In genomic region chr5:31576539-31576975, GRCm38 (mm10) we compare ENCODE assay signal across 11 mouse cellular contexts. TPM values are rescaled to one million over a fixed set of nuclear protein-coding genes. Genes with fewer than 3 reads are reported as not detected.
DNase-seq lines count a peak whose midpoint lies in the region; ATAC-seq and TF ChIP-seq lines count a peak whose summit lies in the region.
"Had no signal": no experiment of that assay in that cellular context is flagged by ENCODE, and none has a peak within 500 bp of the region (broad histone marks: within the 10 kb centered on the region; RNA-seq: fewer than 3 reads in every experiment).

No protein-coding gene starts in this region.

- TF ChIP-seq CTCF in left cerebral cortex, adult 2 months (IDR thresholded peaks at IDR 0.05), result no peak

- no peak overlapping the region for H3K9ac ChIP-seq in heart, embryonic 12.5 days
- H3K9ac ChIP-seq: embryonic facial prominence, embryonic 15.5 days; limb, embryonic 12.5 days had no signal

- no peak overlapping the region for H3K4me3 ChIP-seq in heart, embryonic 12.5 days
- no peak overlapping the region for H3K4me3 ChIP-seq in left cerebral cortex, adult 2 months
- H3K4me3 ChIP-seq: embryonic facial prominence, embryonic 15.5 days; limb, embryonic 12.5 days had no signal

- intact Hi-C loops in heart, postnatal 10 days (cut with DNase I), result no loop called here
- intact Hi-C loops in left cerebral cortex, adult 2 months (cut with DNase I), result loop anchor here (1.0 to 10.0 kb wide), 3 partner anchors 15 to 461 kb away; no protein-coding TSS in a partner anchor

- H3K27ac ChIP-seq in heart, embryonic 12.5 days (ENCODE audit: poor library complexity, severe bottlenecking), result no peak overlapping the region
- H3K27ac ChIP-seq in left cerebral cortex, adult 2 months, result peak overlapping the region; percentile 53; the same call in 1 of the 2 replicates
- H3K27ac ChIP-seq: embryonic facial prominence, embryonic 15.5 days; limb, embryonic 12.5 days had no signal

- 71% methylated on average over 7 of the region's 7 CpGs for WGBS in heart, embryonic 12.5 days

- no peak overlapping the region for H3K4me2 ChIP-seq in heart, embryonic 12.5 days
- H3K4me2 ChIP-seq: embryonic facial prominence, embryonic 15.5 days; limb, embryonic 12.5 days had no signal

- no peak for DNase-seq in heart, postnatal 10 days
- peak; percentile 99 for DNase-seq in 3T3-L1 (ENCODE audit: low read depth, low spot score)
- DNase-seq in adrenal gland, postnatal 25 days, result peak; percentile 80
- peak; percentile 70 to 71 for DNase-seq in left cerebral cortex, adult 2 months (ENCODE audit: extremely low spot score in 1 of 2, low spot score in 2 of 2)
- no peak for DNase-seq in cerebellum, adult 11-12 months
- no peak for DNase-seq in retina, postnatal 1 day
- DNase-seq in layer of hippocampus, postnatal 14 days (ENCODE audit: low spot score in 2 of 2), result no peak

- no peaks in the 10 kb centered on the region for H3K36me3 ChIP-seq in heart, embryonic 12.5 days
- H3K36me3 ChIP-seq: embryonic facial prominence, embryonic 15.5 days; G1E; limb, embryonic 12.5 days had no signal

- H3K27me3 ChIP-seq in heart, embryonic 12.5 days (replicated peaks), result no peaks in the 10 kb centered on the region
- H3K27me3 ChIP-seq: embryonic facial prominence, embryonic 15.5 days; limb, embryonic 12.5 days had no signal

- peaks cover 7% of the 10 kb centered on the region for H3K4me1 ChIP-seq in heart, embryonic 12.5 days (replicated peaks)

- peak; percentile 51; the same call in 1 of the 2 replicates for ATAC-seq in heart, embryonic 12.5 days (ENCODE audit: insufficient number of reproducible peaks, low FRiP score)

- H3K9me3 ChIP-seq in heart, embryonic 12.5 days (replicated peaks), result no peaks in the 10 kb centered on the region
- H3K9me3 ChIP-seq: embryonic facial prominence, embryonic 15.5 days; G1E; limb, embryonic 12.5 days had no signal

RNA-seq across cellular contexts. Expression of gene Mrpl33, which starts 20.2 kb away (rescaled TPM):
- polyA plus RNA-seq in heart, embryonic 12.5 days (2016; fragmentation: Nextera tagmentation; extraction: Ambion mirVana), result 372 TPM in 2 replicates
- 100 to 1,000 TPM; 315 to 318 TPM for total RNA-seq in heart, postnatal 10 days (2021)
- 408 and 439 TPM in 2 replicates for total RNA-seq in adrenal gland, postnatal 25 days (2021)
- total RNA-seq in left cerebral cortex, adult 2 months (2021), result 10 to 100 TPM; 75.2 to 86.7 TPM
- 100 to 1,000 TPM; 109 to 114 TPM for total RNA-seq in layer of hippocampus, postnatal 14 days (2021)

RNA-seq across cellular contexts. Expression of gene Supt7l, which starts 49.0 kb away (rescaled TPM):
- polyA plus RNA-seq in heart, embryonic 12.5 days (2016; fragmentation: Nextera tagmentation; extraction: Ambion mirVana), result 18.2 and 20.4 TPM in 2 replicates
- 10 to 100 TPM; 15.8 to 16.1 TPM for total RNA-seq in heart, postnatal 10 days (2021)
- total RNA-seq in adrenal gland, postnatal 25 days (2021), result 16.3 and 23.0 TPM in 2 replicates
- total RNA-seq in left cerebral cortex, adult 2 months (2021), result 10 to 100 TPM; 16.3 to 18.4 TPM
- 10 to 100 TPM; 17.5 to 17.7 TPM for total RNA-seq in layer of hippocampus, postnatal 14 days (2021)

RNA-seq across cellular contexts. Expression of gene Slc4a1ap, which starts 49.8 kb away (rescaled TPM):
- 24.3 and 24.8 TPM in 2 replicates for polyA plus RNA-seq in heart, embryonic 12.5 days (2016; fragmentation: Nextera tagmentation; extraction: Ambion mirVana)
- 10 to 100 TPM; 19.2 to 23.2 TPM for total RNA-seq in heart, postnatal 10 days (2021)
- total RNA-seq in adrenal gland, postnatal 25 days (2021), result 35.7 and 38.4 TPM in 2 replicates
- total RNA-seq in left cerebral cortex, adult 2 months (2021), result 10 to 100 TPM; 49.3 TPM
- 10 to 100 TPM; 51.5 to 53.4 TPM for total RNA-seq in layer of hippocampus, postnatal 14 days (2021)

Comparison
In these comparisons a context has a peak if more than half of its experiments do, and no peak if none do; other contexts are left out.
1. DNase-seq: peak in 3T3-L1 (single experiment), adrenal gland, postnatal 25 days (single experiment) and left cerebral cortex, adult 2 months (2 of 2); none in heart, postnatal 10 days (0 of 2), cerebellum, adult 11-12 months (single experiment), retina, postnatal 1 day (single experiment) and layer of hippocampus, postnatal 14 days (0 of 2).